Mouse (Mus musculus): Measurements from ENCODE around the gene Cmtm6. TPM values are rescaled to one million over a fixed set of nuclear protein-coding genes. Genes with fewer than 3 reads are reported as not detected.

Gene Cmtm6
- polyA plus RNA-seq, 1 experiment: 13.2 TPM

- H3K79me3 ChIP-seq (ENCODE audit: low read depth): no peaks in the 10 kb centered on the region
- H3K4me3 ChIP-seq (ENCODE audit: insufficient read depth, poor library complexity, severe bottlenecking): no peak overlapping the region
- peaks cover 8% of the 10 kb centered on the region for H3K27me3 ChIP-seq (ENCODE audit: control insufficient read depth, insufficient read depth, insufficient read length)
- no peak overlapping the region for H3ac ChIP-seq (ENCODE audit: control insufficient read depth, insufficient read length, low read depth)
- no peaks in the 10 kb centered on the region for H3K79me2 ChIP-seq (ENCODE audit: control insufficient read depth, insufficient read depth)
- TF ChIP-seq CTCF (IDR thresholded peaks at IDR 0.05; ENCODE audit: control insufficient read depth, insufficient read depth, insufficient read length): no peak
- no peak for TF ChIP-seq USF1 (IDR thresholded peaks at IDR 0.05; ENCODE audit: low read depth)
- H3K36me3 ChIP-seq (ENCODE audit: control insufficient read depth, insufficient read depth): no peaks in the 10 kb centered on the region
Observed at GRCm38 (mm10) chr9:114787134-114787533, 56.2 kb downstream of the Cmtm6 start.

DNA sequence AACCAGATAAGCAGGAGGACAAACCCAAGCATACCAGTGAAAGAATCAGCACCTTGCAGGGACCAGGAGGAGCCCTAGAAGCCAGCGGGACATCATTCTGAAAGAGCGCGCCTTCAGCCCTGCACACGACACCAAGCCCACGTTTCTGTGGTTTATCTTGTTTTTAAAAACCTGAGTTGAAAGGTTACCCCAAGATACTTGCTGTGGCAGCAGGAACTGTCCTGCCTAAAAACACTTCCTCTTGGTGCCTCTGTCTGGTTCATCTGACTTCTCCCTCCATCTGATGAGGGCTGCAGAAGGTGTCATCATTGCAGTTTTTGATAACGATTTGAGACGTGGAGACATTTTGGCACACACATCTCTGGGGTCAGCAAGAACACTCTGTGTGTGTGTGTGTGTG lies 56.8 kb downstream of the Cmtm6 start:
- no peak overlapping the region for H3K4me3 ChIP-seq (ENCODE audit: insufficient read depth, poor library complexity, severe bottlenecking)
- no peak for TF ChIP-seq MYOD1 (IDR thresholded peaks at IDR 0.05; ENCODE audit: control insufficient read depth, insufficient read length, low read depth)
- no peak for TF ChIP-seq MAX (IDR thresholded peaks at IDR 0.05)
- no peak for TF ChIP-seq CTCF (IDR thresholded peaks at IDR 0.05; ENCODE audit: control insufficient read depth, insufficient read depth, insufficient read length)
- no peak for TF ChIP-seq FOSL1 (IDR thresholded peaks at IDR 0.05; ENCODE audit: insufficient read depth, low read length, poor library complexity, severe bottlenecking)
- H3K27me3 ChIP-seq (ENCODE audit: control insufficient read depth, insufficient read depth, insufficient read length): peaks cover 8% of the 10 kb centered on the region
- no peaks in the 10 kb centered on the region for H3K36me3 ChIP-seq (ENCODE audit: control insufficient read depth, insufficient read depth)
- H3ac ChIP-seq (ENCODE audit: control insufficient read depth, insufficient read length, low read depth): no peak overlapping the region
- no peaks in the 10 kb centered on the region for H3K79me3 ChIP-seq (ENCODE audit: low read depth)
- no peaks in the 10 kb centered on the region for H3K79me2 ChIP-seq (ENCODE audit: control insufficient read depth, insufficient read depth)

GRCm38 (mm10) chr9:114788697-114789096 lies 57.8 kb downstream of the Cmtm6 start:
- Histone ChIP-seq H3K36me3 (ENCODE audit: control insufficient read depth, insufficient read depth) (no peaks in the 10 kb centered on the region), H3K79me2 (ENCODE audit: control insufficient read depth, insufficient read depth) (no peaks in the 10 kb centered on the region), H3K4me3 (ENCODE audit: insufficient read depth, poor library complexity, severe bottlenecking) (no peak overlapping the region), H3K79me3 (ENCODE audit: low read depth) (no peaks in the 10 kb centered on the region), H3ac (ENCODE audit: control insufficient read depth, insufficient read length, low read depth) (no peak overlapping the region), H3K27me3 (ENCODE audit: control insufficient read depth, insufficient read depth, insufficient read length) (peaks cover 8% of the 10 kb centered on the region)
- no peak for TF ChIP-seq MAX (IDR thresholded peaks at IDR 0.05)
- TF ChIP-seq CEBPB (IDR thresholded peaks at IDR 0.05; ENCODE audit: low read depth): no peak

- H3K4me3 ChIP-seq (ENCODE audit: insufficient read depth, poor library complexity, severe bottlenecking): no peak overlapping the region
- no peak overlapping the region for H3ac ChIP-seq (ENCODE audit: control insufficient read depth, insufficient read length, low read depth)
- H3K27me3 ChIP-seq (ENCODE audit: control insufficient read depth, insufficient read depth, insufficient read length): peaks cover 8% of the 10 kb centered on the region
- no peaks in the 10 kb centered on the region for H3K79me2 ChIP-seq (ENCODE audit: control insufficient read depth, insufficient read depth)
- no peaks in the 10 kb centered on the region for H3K79me3 ChIP-seq (ENCODE audit: low read depth)
- no peaks in the 10 kb centered on the region for H3K36me3 ChIP-seq (ENCODE audit: control insufficient read depth, insufficient read depth)
- TF ChIP-seq MYOG (IDR thresholded peaks at IDR 0.05; ENCODE audit: control insufficient read depth, extremely low read depth, insufficient read length): no peak
- TF ChIP-seq CEBPB (IDR thresholded peaks at IDR 0.05; ENCODE audit: low read depth): no peak
- no peak for TF ChIP-seq MYOD1 (IDR thresholded peaks at IDR 0.05; ENCODE audit: control insufficient read depth, insufficient read length, low read depth)
Observed at GRCm38 (mm10) chr9:114789557-114789956, 58.6 kb downstream of the Cmtm6 start.

DNA sequence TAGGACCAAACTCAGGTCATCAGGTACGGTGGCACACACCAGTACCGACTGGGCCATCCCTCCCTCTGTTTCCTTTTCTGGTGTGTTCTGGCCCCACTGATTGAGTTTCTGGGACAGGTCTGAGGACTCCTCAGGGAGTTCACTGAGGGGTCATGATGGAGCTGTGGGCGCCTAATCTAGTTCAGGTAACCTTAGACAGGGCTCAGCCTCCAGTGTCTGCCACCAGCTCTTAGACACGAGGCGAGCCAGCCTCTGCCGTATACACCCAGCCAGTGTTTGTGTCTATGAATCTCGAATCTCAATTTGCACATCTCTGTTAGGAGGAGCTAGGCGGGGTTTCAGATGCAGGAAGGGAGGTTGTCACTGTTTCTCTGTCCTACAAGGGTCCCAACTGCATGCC lies 59.1 kb downstream of the Cmtm6 start:
- Histone ChIP-seq H3ac (ENCODE audit: control insufficient read depth, insufficient read length, low read depth) (no peak overlapping the region), H3K36me3 (ENCODE audit: control insufficient read depth, insufficient read depth) (no peaks in the 10 kb centered on the region), H3K79me2 (ENCODE audit: control insufficient read depth, insufficient read depth) (no peaks in the 10 kb centered on the region), H3K79me3 (ENCODE audit: low read depth) (no peaks in the 10 kb centered on the region), H3K27me3 (ENCODE audit: control insufficient read depth, insufficient read depth, insufficient read length) (peaks cover 8% of the 10 kb centered on the region), H3K4me3 (ENCODE audit: insufficient read depth, poor library complexity, severe bottlenecking) (no peak overlapping the region)
- TF ChIP-seq USF1 (IDR thresholded peaks at IDR 0.05; ENCODE audit: low read depth) (no peak), MAX (IDR thresholded peaks at IDR 0.05) (no peak), MYOD1 (IDR thresholded peaks at IDR 0.05; ENCODE audit: control insufficient read depth, insufficient read length, low read depth) (no peak), FOSL1 (IDR thresholded peaks at IDR 0.05; ENCODE audit: insufficient read depth, low read length, poor library complexity, severe bottlenecking) (no peak), MYOG (IDR thresholded peaks at IDR 0.05; ENCODE audit: control insufficient read depth, extremely low read depth, insufficient read length) (no peak), CTCF (IDR thresholded peaks at IDR 0.05; ENCODE audit: control insufficient read depth, insufficient read depth, insufficient read length) (no peak), CEBPB (IDR thresholded peaks at IDR 0.05; ENCODE audit: low read depth) (no peak)

DNA sequence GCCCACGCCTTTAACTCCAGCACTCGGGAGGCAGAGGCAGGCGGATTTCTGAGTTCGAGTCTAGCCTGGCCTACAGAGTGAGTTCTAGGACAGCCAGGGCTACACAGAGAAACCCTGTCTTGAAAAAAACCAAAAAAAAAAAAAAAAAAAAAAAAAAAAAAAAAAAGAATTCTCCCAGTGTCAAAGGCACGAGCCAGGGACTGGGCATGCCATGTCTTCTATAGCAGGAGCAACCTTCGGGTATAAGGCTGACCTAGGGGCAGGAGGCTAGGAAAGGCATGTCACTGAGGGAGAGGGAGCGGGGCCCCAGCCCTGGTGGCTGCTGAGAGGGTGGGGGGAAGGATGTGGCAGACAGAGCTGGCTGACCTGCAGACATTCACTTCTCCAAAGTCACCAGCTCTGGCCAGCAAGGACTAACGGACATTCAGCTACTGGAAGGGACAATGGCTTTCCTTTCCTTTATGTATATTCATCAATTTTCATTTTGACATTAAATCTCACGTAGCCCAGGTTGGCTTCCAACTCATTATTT lies 62.9 kb downstream of the Cmtm6 start:
- TF ChIP-seq CEBPB (IDR thresholded peaks at IDR 0.05; ENCODE audit: low read depth) (no peak), USF1 (IDR thresholded peaks at IDR 0.05; ENCODE audit: low read depth) (no peak), CTCF (IDR thresholded peaks at IDR 0.05; ENCODE audit: control insufficient read depth, insufficient read depth, insufficient read length) (no peak), MAX (IDR thresholded peaks at IDR 0.05) (no peak), MYOD1 (IDR thresholded peaks at IDR 0.05; ENCODE audit: control insufficient read depth, insufficient read length, low read depth) (no peak), FOSL1 (IDR thresholded peaks at IDR 0.05; ENCODE audit: insufficient read depth, low read length, poor library complexity, severe bottlenecking) (no peak), MYOG (IDR thresholded peaks at IDR 0.05; ENCODE audit: control insufficient read depth, extremely low read depth, insufficient read length) (no peak)
- no peak overlapping the region for H3ac ChIP-seq (ENCODE audit: control insufficient read depth, insufficient read length, low read depth)
- no peaks in the 10 kb centered on the region for H3K36me3 ChIP-seq (ENCODE audit: control insufficient read depth, insufficient read depth)
- peaks cover 8% of the 10 kb centered on the region for H3K27me3 ChIP-seq (ENCODE audit: control insufficient read depth, insufficient read depth, insufficient read length)
- H3K79me2 ChIP-seq (ENCODE audit: control insufficient read depth, insufficient read depth): no peaks in the 10 kb centered on the region
- H3K79me3 ChIP-seq (ENCODE audit: low read depth): no peaks in the 10 kb centered on the region
- H3K4me3 ChIP-seq (ENCODE audit: insufficient read depth, poor library complexity, severe bottlenecking): no peak overlapping the region

Measured in C2C12 (cell line).